Mouse (Mus musculus): Measurements from ENCODE around the gene Akt3. TPM values are rescaled to one million over a fixed set of nuclear protein-coding genes. Genes with fewer than 3 reads are reported as not detected.

Gene Akt3
- total RNA-seq, 4 experiments from 2014 or later = 7.6 to 11.4 (median 10.4) TPM

DNA sequence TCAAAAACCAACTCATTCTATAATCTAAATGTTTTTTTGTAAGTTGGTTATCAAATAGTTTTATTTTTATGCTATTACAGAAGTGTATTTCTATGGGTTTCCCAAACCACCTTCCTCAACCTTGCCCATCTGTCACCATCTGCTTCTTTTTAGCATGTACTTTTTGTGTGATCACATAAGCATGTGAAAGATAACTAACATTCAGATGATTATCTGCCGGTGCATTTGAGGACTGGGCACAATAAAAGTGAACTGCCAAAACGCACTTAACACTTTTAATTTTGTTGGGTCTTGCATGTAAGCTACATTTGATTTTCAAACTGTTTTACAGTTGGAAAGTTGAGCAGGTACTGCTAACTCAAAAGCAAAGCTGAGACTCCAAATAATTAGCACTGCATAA lies 203.1 kb downstream of the Akt3 start:
- DNase-seq (ENCODE audit: low spot score in 2 of 2) = no peak

DNA sequence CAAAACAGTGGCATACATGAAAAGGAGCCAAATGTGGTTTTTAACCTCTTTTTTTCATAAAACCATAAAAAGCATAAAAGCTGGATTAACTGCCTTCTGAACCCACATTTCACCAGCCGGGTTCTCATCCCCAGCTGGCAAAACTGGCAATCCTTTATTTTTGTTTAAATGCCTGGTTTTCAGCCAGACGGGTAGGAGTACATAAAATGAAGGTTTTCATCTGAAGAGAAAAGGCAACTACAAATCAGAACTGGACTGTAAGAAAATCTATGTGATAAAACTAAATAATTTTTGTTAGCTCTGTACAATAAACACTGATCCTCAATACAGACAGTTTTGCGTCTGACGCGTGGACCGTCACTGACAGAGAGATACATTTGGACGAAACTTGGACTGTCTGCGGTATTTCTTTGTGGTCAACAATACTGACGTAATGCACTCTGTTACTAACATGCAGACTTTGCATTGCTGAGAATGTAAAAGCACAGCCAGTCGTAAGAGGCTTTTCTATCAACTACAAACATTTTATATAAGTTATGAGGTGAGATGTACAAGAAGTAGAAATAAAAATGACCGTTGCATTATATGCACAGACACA lies 206.5 kb downstream of the Akt3 start:
- DNase-seq (ENCODE audit: low spot score in 2 of 2) = no peak

DNA sequence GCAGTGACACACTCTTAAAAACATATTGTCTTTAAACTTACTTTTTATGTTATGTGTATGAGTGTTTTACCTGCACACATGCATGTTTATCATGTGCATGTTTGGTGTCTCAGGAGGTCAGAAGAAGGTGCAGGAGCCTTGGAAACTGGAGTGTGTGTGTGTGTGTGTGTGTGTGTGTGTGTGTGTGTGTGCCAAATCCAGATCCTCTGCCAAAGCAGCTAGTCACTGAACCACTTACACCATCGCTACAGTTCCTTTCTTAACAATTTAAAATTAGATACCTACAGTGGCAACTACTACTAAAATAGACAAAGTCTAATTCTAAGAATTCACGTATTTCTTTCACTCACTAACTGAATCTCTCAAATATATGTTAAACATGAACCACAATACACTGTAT lies 209.2 kb downstream of the Akt3 start:
- no peak for DNase-seq (ENCODE audit: low spot score in 2 of 2)

DNA sequence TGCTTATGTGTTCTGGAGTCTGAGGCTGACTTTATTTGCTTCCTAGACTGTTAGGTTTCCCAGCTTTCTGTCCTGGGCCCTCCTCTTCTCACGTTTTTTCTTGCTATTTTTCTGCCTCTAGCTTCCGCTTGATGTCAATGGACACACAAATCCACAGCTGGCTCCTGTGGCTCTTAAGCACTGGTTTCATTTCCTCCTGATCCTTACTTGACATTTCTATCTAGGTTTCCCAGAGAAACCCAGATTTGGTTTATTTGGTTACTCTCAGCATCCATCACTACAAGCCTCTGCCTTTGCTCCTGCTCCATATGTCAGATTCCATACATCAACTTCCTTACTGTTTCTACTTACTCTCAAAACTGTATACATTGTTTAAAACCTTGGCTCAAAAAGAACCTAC lies 211.0 kb downstream of the Akt3 start:
- DNase-seq (ENCODE audit: low spot score in 2 of 2) = no peak

DNA sequence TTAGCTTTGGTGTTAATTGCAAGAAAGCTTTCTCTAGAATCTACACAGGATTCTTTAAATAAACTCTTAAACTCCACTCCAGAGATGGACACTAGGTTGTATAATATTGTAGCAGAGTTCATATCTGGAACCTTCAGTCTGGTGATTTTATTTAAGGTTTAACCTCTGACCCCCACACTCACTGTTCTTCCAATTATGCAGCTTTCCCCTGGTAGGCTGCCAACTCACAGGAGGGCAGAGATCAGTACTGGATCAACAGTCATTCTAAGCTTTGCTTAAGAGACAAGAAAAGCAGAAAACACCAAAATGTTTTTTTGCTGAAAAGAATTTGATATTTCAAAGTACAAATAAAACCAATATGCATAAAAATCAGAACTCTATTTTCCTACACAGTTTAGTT lies 212.1 kb downstream of the Akt3 start:
- DNase-seq (ENCODE audit: low spot score in 2 of 2) = no peak

DNA sequence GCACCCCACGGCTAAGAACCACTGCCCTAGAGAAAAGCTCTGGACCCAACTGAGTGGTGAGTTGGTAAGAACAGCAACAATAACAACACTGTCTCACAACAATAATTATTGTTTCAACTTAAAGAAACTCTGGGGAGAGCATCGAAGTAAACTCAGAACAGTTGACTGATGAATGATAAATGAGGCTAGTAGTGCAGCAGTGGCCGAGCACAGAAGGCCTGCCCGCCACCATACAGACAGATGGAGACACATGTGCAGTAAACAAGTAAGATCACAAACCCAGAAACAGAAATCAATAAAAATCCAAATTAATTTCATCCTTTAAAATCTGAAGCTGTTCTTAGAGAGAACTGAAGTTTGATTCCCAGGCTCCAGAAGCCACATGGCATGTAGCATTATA lies 217.9 kb downstream of the Akt3 start:
- no peak for DNase-seq (ENCODE audit: low spot score in 2 of 2)

DNA sequence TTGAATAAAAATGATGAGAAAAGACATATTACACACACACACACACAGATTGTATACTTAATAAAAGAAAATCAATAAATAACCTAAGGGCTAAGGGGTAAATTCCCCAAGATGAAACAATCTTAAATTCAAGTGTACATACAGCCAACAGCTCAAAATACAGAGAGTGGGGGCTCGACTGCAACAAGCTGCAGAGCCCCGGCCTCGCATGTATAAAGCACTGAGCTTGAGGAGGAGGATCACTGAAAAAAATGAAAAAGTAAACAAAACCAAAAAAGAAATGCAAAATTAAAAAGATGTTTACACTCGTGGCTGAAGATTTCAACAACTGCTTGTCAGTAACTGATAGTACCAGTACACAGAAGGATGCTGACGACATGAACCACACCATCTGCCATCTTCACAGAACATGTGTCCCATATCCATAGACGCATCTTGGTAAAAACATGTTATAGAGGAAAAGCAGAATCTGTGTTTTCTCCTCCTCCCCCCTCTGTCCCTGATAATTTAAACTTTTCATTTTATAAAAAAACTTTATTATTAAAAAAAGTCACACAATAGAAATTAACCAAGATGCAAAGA lies 218.8 kb downstream of the Akt3 start:
- no peak for DNase-seq (ENCODE audit: low spot score in 2 of 2)

DNA sequence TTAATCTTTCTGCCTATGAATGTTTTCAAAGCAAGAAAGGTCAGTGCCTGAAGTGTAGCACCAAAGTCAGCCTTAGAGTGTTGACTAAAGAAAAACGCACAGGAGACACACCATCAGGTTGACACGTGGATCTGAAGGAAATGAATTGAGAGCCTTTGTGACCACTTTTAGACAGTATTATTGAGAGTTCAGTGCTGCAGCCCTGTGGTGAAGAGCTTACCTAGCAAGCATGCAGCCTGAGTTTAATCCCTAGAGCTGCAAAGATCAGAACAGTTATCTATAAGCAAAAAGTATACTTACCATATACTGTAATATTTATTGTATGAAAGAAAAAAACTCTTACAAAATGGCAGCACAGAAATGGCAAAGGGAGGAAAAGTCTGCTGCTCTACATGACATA lies 219.6 kb downstream of the Akt3 start:
- DNase-seq (ENCODE audit: low spot score in 2 of 2) = no peak

DNA sequence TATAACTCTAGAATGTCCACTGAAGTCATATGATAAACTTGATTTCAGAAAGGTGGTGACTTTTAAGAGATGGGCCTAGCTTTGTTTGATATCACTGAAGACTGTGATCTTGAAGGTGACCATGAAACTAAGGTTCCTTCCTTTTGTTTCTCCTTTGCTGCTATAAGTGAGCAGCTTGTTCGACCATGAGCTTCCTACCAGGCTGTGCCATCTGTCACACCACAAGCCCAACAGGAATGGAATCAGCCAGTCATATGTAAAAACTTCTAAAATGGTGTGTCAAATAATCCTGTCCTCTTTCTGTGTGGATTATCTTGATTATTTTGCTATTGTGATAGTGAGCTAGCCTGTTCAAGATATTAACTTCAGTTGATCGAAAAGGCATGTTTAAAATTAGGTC lies 222.5 kb downstream of the Akt3 start:
- no peak for DNase-seq (ENCODE audit: low spot score in 2 of 2)

DNA sequence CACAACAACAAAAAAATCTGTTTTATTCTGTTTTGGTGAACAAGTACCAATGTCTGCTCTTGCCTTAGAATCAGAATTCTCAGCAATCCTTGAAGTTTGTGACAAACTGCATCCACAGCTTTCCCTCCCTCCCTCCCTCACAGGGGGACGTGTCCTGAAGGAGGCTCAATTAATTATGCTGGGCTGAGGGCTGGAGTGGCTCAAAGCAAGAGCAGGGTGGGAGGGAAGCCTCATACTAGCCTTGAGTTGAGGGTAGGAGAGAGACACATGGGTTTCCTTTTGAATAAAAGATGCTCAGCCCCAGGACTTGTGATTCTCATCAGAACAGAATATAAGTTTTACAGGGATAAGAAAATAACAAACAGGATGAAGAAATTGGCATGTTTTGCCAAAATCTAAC lies 225.8 kb downstream of the Akt3 start:
- DNase-seq (ENCODE audit: low spot score in 2 of 2) = no peak

DNA sequence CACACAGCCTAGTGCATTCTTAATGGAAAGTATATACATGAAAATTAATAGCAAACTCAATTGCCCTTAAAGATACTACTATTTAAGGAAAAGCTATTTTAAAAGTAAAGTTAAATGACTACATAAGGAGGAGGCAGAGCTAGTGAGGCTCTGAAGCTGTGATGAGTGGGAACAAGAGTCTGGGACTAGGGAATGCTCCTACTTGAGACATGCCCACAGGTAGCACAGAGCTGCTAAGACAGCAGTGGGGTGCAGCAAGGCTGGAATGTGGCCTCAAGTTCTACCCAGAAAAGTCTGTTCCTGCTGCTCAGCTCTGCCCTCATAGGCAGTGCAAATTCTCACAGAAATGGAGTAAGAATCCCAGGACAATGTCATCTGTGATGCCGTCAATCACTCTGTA lies 226.8 kb downstream of the Akt3 start:
- no peak for DNase-seq (ENCODE audit: low spot score in 2 of 2)

DNA sequence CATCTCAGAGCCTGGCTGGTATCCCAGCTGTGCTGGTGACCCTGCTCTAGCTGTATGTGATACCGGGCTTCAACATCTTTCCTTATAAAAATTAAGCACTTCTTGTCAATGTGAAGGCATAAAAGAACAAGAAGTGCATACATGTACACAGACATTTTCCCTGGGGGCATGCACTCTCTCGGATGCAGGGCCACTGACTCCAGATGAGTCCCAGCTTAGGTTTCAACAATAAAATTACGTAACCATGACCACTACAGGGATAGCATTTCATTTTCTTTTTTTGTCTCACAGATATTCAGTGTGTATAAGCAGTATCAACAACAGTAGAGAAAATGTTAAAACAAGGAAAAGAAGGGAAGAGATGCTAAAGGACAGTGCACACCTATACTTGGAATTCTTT lies 227.3 kb downstream of the Akt3 start:
- no peak for DNase-seq (ENCODE audit: low spot score in 2 of 2)

DNA sequence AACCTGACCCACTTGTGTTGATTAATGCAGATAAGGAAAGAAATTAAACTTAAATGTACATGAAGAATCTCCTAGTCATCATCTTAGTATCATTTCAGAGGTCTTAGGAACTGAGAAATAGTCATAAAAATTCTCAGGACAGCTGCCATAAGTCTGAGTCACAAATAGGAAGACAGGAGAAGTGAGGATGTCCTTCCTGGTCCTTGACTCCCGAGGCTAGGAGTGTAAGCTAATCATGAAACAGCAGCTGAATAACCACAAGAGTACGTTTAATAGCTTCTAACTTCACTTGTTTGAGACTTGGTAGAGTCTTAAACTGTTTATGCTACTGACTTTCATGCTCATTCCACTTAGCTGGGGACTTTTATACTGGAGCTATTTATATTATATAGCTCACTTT lies 229.0 kb downstream of the Akt3 start:
- DNase-seq (ENCODE audit: low spot score in 2 of 2) = no peak

DNA sequence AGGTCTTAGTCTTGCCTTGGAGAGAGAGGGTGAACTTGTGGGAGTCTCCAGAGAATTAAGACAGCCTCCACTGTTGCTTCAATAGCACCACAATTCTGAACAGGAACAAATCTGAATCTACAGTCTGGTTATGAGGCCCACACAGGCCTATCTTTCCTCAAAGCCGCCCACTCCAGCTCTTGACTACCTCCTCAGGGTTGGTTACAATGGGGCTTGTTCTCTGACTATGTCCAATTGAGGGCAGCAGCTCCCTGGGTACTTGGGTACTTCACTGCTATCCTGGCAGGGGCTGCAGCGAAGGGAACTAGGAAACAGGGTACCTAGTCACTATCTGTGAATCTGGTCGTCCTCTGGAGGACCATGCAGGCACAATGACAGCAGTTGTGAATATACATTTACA lies 230.3 kb downstream of the Akt3 start:
- DNase-seq (ENCODE audit: low spot score in 2 of 2) = no peak

DNA sequence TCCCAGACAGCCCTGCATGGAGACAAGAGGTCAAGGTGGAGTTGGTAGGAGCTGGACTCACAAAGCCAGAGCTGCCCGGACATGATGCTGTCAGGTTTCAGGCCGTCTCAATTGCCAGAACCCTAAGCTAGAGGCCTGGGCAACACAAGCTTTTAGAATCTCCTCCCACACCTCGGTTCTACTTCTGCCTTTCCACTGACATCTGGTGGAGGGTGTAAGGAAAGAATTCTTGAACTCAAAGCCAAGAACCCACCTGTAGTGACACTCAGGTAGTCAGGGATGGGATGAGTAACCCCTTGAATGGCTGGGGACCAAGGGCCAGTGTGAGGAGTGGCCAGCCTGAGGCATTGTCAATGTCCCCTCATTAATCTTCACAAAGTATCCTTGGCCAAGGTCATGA lies 235.3 kb downstream of the Akt3 start:
- DNase-seq (ENCODE audit: low spot score in 2 of 2) = no peak

DNA sequence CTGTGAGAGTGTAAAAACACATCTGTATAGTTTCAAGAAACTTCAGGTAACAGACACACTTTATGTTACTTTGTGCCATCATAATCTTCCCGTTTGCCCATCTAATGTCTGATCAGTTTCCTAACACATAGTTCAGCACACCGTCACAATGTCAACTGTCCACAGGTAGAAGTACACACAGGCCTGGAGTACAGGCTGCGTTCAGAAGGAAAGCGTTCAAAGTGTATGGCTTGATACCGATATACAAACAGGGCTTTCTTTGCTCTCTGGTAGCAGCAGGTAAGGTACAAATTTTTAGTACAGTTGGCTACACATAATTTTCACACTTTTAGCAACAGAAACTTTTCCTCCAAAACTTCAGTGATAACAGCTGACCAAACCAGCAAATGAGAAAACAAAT lies 238.3 kb downstream of the Akt3 start:
- DNase-seq (ENCODE audit: low spot score in 2 of 2) = no peak

DNA sequence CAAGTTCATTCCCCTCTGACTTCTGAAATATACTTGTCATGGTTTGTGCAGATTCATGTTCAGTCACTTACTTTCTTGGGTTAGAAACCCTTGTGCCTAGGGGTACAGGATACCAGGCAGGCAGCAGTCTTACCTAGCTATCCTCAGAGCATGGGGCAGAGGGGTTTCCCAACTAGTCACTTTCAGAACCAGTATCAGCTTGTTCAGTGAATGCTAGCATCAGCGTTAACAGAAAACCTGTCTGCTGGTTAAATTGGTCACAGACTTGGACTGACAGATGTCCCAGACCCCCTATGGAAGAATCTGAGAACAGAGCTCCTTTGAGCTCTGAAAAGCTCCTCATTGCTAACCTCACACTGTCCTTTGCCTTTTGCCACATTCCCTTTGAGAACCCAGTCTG lies 239.3 kb downstream of the Akt3 start:
- DNase-seq (ENCODE audit: low spot score in 2 of 2) = no peak

DNA sequence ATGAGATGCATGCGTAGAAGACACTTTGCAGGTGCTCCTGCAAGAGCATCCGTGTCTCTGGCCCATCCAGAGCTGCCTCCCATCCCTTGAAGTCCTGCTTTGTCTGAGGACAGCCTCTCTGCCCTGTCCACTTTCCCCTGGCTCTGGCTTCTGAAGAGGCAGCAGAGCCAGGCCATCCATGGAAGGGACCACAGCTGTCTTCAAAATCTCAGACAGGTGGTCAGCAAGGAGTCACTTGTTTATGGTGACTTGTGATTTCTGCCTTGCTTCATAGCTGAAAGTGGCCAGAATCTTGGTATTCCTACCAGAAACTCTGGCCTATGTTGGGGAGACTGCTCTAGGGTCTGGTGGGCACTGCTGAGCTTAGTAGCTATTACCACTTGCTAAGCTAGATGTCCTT lies 241.3 kb downstream of the Akt3 start:
- DNase-seq (ENCODE audit: low spot score in 2 of 2) = no peak

DNA sequence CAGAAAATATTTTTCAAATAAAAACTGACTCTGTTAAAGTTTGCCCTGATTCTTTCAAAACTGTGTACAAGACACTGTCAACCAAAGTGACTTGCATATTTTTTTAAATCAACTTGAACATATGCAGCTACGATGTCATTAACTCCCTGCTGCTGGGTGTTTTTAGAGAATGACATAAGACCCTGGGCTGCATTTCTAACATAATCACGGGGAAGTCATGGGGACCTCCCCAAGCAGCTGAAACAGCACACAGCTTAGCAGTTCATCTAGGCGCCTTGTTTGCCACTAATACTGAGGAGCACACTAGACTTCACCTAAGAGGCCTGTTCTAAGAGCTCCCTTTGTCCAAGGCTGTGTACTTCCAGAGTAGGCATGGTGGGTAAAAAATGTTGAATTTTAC lies 242.1 kb downstream of the Akt3 start:
- no peak for DNase-seq (ENCODE audit: low spot score in 2 of 2)

DNA sequence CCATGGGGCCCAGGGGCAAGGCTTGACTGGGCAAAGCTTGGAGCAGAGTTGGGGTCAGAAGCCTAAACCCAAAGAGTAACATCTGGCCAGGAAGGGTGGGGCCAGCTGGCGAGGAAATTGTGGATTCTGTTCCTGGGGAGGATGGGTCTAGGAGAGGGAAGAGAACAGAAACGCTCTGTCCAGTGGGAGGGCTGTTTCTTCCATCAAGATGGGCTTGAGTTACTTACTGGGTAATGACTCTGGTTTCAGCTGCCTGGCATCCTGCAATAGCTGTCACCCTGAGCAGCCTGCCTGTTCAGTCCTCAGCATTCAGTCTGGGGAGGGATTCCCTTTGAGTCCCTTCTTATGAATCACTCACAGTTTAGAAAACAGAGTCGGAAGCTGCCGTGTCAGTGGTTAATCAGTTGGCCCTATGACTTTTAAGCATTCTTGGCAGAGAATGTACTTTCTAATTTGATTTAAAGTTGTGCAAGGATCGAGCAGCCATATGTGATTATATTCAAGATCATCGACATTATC lies 243.0 kb downstream of the Akt3 start:
- no peak for DNase-seq (ENCODE audit: low spot score in 2 of 2)

DNA sequence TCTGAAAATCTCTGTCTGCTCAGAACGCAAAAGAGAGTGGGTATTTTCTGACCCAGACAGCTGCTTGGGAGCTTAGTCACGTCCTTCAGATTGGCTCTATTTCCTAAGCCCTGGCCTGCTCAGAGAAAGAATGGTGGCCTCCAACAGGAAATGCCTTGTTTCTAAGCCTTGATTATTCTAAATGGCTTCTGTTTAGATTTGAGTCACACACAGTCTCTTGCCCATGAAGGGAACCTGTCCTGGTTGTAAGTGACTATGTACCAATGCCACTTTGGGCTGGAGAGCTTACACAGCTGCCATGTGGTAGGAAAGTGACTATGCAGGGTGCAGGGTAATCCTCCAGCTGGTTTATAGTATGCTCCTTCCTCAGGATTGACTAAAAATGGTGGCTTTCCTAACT lies 243.7 kb downstream of the Akt3 start:
- no peak for DNase-seq (ENCODE audit: low spot score in 2 of 2)

DNA sequence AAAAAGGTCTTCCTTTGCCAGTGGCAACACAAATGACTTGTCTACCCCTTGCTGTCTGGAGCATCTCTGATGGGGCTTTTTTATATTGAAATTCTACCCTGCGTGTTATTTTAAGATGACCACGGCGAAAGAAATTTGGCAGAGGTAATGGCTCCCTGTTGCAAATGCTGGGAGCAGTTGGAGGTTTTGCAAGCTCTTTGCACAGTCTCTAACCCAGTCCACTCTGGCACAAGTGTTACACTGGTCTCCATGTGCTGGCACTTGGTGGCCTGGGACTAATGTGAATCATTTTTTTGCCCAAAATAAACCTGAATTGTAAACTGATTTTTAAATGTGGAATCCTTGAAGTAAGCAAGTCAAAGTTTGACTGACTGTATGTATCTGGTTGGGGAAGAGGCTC lies 244.2 kb downstream of the Akt3 start:
- peak in 1 of 2 experiments; percentile 35 for DNase-seq (ENCODE audit: low spot score in 2 of 2)

DNA sequence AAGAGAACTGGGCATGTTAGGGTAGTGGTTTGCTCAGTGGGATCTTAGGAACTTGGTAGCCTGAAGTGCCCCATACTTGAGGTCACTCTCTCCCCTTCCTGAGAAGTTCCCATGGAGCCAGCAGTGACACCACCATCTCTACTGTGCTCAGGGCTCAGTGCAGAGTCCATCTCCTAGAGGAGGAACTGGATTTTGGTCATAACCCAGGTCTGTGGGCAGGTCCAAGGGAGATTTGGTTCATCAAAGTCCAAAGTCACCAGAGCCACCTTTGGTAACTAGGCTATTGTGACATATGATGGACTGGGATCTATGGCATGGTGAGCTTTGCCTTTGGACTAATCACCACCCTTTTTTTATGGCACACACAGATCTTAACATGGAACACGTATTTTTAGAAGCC lies 244.7 kb downstream of the Akt3 start:
- DNase-seq (ENCODE audit: low spot score in 2 of 2) = no peak

DNA sequence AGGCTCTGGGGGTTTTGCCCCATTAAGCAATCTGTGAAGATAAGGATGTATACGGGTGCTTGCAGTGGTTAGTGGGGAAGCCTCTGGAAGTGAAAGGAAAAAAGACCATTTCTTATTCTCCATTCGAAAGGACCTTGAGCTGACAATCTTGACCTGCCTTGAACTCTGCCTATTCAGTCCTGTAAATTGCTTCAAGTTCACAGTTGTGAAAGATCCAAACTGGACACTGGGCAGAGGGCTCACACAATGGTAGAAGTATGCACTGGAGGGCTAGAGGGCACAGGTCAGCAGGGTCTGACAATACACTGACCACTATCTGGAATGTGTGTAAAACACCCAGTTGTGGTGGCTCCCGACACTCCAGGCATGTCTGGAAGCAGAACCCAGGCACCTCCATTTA lies 245.2 kb downstream of the Akt3 start:
- DNase-seq (ENCODE audit: low spot score in 2 of 2) = no peak
